Mouse (Mus musculus): ENCODE results near the gene Rtl6.

GRCm38 (mm10) chr15:84603267-84603963 lies 45.8 kb upstream of the Rtl6 start:
- TF ChIP-seq CTCF (IDR thresholded peaks at IDR 0.05; ENCODE audit: low read depth): no peak
- TF ChIP-seq EP300 (optimal IDR thresholded peaks at IDR 0.05): no peak

Measured in stomach, postnatal 0 days (tissue).